Comparison of ENCODE assay signal across 25 mouse cellular contexts in genomic region chr5:98212501-98212900, GRCm38 (mm10). TPM values are rescaled to one million over a fixed set of nuclear protein-coding genes. Genes with fewer than 3 reads are reported as not detected.
"Had no signal": no experiment of that assay in that cellular context is flagged by ENCODE, and none has a peak within 500 bp of the region (broad histone marks: within the 10 kb centered on the region; RNA-seq: fewer than 3 reads in every experiment).

No protein-coding gene starts in this region.

- H3K4me1 ChIP-seq: limb, embryonic 12.5 days; limb, embryonic 15.5 days; lung, embryonic 15.5 days; midbrain, embryonic 12.5 days; neural tube, embryonic 12.5 days; neural tube, embryonic 15.5 days had no signal

- ATAC-seq: intestine, embryonic 16.5 days; liver, postnatal 0 days had no signal

- H3K4me2 ChIP-seq: limb, embryonic 12.5 days; limb, embryonic 15.5 days; liver, embryonic 11.5 days; lung, embryonic 15.5 days; midbrain, embryonic 12.5 days; neural tube, embryonic 12.5 days; neural tube, embryonic 15.5 days had no signal

- H3K4me3 ChIP-seq: limb, embryonic 12.5 days; limb, embryonic 15.5 days; lung, embryonic 15.5 days; midbrain, embryonic 12.5 days; neural tube, embryonic 12.5 days; neural tube, embryonic 15.5 days had no signal

- H3K27me3 ChIP-seq: limb, embryonic 12.5 days; limb, embryonic 15.5 days; lung, embryonic 15.5 days; midbrain, embryonic 12.5 days; neural tube, embryonic 12.5 days; neural tube, embryonic 15.5 days had no signal

- H3K9ac ChIP-seq: limb, embryonic 12.5 days; limb, embryonic 15.5 days; liver, embryonic 14.5 days; liver, postnatal 0 days; lung, embryonic 15.5 days; midbrain, embryonic 12.5 days; neural tube, embryonic 12.5 days; neural tube, embryonic 15.5 days had no signal

- H3K9me3 ChIP-seq: limb, embryonic 12.5 days; limb, embryonic 15.5 days; lung, embryonic 15.5 days; midbrain, embryonic 12.5 days; neural tube, embryonic 12.5 days; neural tube, embryonic 15.5 days had no signal

- DNase-seq: kidney, adult 18-20 months; kidney, adult 9 months; kidney, postnatal 25 days; layer of hippocampus, adult 9-11 months; left cerebral cortex, postnatal 4 days; liver, postnatal 0 days; lung, postnatal 10 days; lung, postnatal 36 days; thymus, adult 18-20 months; thymus, postnatal 36 days had no signal

- H3K36me3 ChIP-seq: limb, embryonic 12.5 days; limb, embryonic 15.5 days; lung, embryonic 15.5 days; midbrain, embryonic 12.5 days; neural tube, embryonic 12.5 days; neural tube, embryonic 15.5 days had no signal

- H3K27ac ChIP-seq: limb, embryonic 12.5 days; limb, embryonic 15.5 days; liver, embryonic 14.5 days; lung, embryonic 15.5 days; midbrain, embryonic 12.5 days; neural tube, embryonic 12.5 days; neural tube, embryonic 15.5 days had no signal

RNA-seq across cellular contexts. Expression of gene Fgf5, which starts 41.5 kb away (rescaled TPM):
- total RNA-seq: megakaryocyte progenitor cell, adult 5-6 weeks; megakaryocyte-erythroid progenitor cell, adult 5-6 weeks had no signal
- polyA plus RNA-seq: liver, postnatal 0 days; small intestine, adult 2 months; spleen, adult 2 months; testis, adult 2 months; urinary bladder, adult 2 months had no signal

RNA-seq across cellular contexts. Expression of gene Prdm8, which starts 45.5 kb away (rescaled TPM):
- total RNA-seq: megakaryocyte progenitor cell, adult 5-6 weeks; megakaryocyte-erythroid progenitor cell, adult 5-6 weeks had no signal
- polyA plus RNA-seq: liver, embryonic 11.5 days; liver, embryonic 14.5 days; liver, postnatal 0 days had no signal
